Mouse (Mus musculus) intestine, postnatal 0 days (tissue): Measurements from ENCODE around the gene Surf1. TPM values are rescaled to one million over a fixed set of nuclear protein-coding genes. Genes with fewer than 3 reads are reported as not detected.

Experiments
- ATAC-seq: fragments of 200-750 bp; cut with Nextera tagmentation; 2 replicates; pipeline ENCODE4 v1.8.0; 2017; ENCODE audit warnings: mild to moderate bottlenecking, moderate TSS enrichment, moderate library complexity
- H3K27ac ChIP-seq: fragments of 300-500 bp; sonication (generic); 2 replicates; pipeline ENCODE4 v1.5.1; 2014; ENCODE audit warnings: mild to moderate bottlenecking, low read depth, low read length, moderate library complexity
- H3K27me3 ChIP-seq: fragments of 300-500 bp; sonication (generic); replicated peaks from 2 replicates; pipeline ENCODE4 v1.6.1; 2014; ENCODE audit warnings: low read length, mixed read lengths; ENCODE audit not compliant: control insufficient read depth, insufficient read depth
- H3K36me3 ChIP-seq: fragments of 300-500 bp; sonication (generic); 2 replicates; pipeline ENCODE4 v1.6.1; 2014; ENCODE audit warnings: mild to moderate bottlenecking, moderate library complexity; ENCODE audit not compliant: control insufficient read depth, insufficient read depth
- H3K4me1 ChIP-seq: fragments of 300-500 bp; sonication (generic); replicated peaks from 2 replicates; pipeline ENCODE4 v1.6.1; 2014; ENCODE audit warnings: antibody characterized with exemption, low read length, mixed read lengths; ENCODE audit not compliant: control insufficient read depth, insufficient read depth
- H3K4me2 ChIP-seq: fragments of 300-500 bp; sonication (generic); replicated peaks from 2 replicates; pipeline ENCODE4 v1.6.1; 2014; ENCODE audit warnings: low read depth, mild to moderate bottlenecking, moderate library complexity
- H3K4me3 ChIP-seq: fragments of 300-500 bp; sonication (generic); 2 replicates; pipeline ENCODE4 v1.5.1; 2014; ENCODE audit warnings: low read depth, low read length
- H3K9ac ChIP-seq: fragments of 300-500 bp; sonication (generic); 2 replicates; pipeline ENCODE4 v1.6.1; 2014; ENCODE audit warnings: mild to moderate bottlenecking, low read depth, low read length
- H3K9me3 ChIP-seq: fragments of 300-500 bp; sonication (generic); 2 replicates; pipeline ENCODE4 v1.6.1; 2016; ENCODE audit warnings: mixed run types; ENCODE audit not compliant: control insufficient read depth
- CTCF ChIP-seq: sonication (generic); IDR thresholded peaks from 2 replicates; pipeline ENCODE4 v1.5.1; 2016; ENCODE audit warnings: low read depth, mild to moderate bottlenecking, control low read depth, antibody characterized with exemption, moderate library complexity
- WGBS: fragments of 180-500 bp; shearing (Covaris S2); extraction: QIAGEN DNeasy Blood & Tissue Kit; methylation state at CpG from one replicate; pipeline ENCODE4 v1.1.7; 2014; 5-methylcytosine and 5-hydroxymethylcytosine counted together
- polyA plus RNA-seq: library from polyadenylated mRNA; unstranded; fragments of >200 nt; fragmentation: Nextera tagmentation; extraction: Ambion mirVana; gene quantifications from 2 replicates; pipeline ENCODE4 v1.2.1, GENCODE M21; 2015

Surf1 gene
- polyA plus RNA-seq, 1 experiment from 2014 or later, result 65.3 TPM

DNA sequence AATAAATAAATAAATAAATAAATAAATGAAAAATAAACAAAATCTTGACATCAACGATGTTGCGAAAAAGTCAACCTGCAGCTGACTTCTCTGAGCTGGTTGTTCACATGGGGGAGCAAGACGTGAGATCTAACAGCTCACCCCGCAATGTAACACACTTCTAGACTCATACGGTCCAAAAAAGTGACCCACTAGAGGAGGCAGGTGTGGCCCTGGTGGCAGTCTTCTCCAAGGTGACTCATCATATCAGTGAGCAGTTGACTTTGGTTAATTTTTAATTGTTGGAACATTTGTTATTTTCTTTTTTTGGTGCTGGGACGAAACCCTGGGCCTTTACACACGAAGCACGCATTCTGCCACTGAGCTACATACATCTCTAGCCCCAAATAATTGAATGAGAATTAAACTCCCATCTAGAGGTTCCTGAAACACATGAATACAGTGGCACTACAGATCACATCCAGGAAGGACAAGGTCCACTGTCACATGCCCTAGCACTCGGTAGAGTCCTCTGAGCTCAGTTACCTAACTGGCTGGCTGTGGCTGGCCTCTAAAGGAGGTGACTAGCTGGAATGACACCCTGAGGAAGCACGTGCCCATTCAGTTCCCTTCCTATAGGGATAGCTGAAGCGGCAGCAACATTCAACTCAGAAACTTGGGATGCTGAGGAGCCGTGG lies 40.6 kb upstream of the Surf1 start:
- Histone ChIP-seq H3K9me3 (no peaks in the 10 kb centered on the region), H3K9ac (no peak overlapping the region), H3K27ac (peak overlapping the region; percentile 91), H3K4me3 (no peak overlapping the region), H3K27me3 (no peaks in the 10 kb centered on the region), H3K4me1 (no peaks in the 10 kb centered on the region), H3K4me2 (no peak overlapping the region), H3K36me3 (peaks cover 83% of the 10 kb centered on the region)
- peak; percentile 98 for ATAC-seq
- WGBS, result 53% methylated on average over 12 of the region's 12 CpGs
- no peak for TF ChIP-seq CTCF

DNA sequence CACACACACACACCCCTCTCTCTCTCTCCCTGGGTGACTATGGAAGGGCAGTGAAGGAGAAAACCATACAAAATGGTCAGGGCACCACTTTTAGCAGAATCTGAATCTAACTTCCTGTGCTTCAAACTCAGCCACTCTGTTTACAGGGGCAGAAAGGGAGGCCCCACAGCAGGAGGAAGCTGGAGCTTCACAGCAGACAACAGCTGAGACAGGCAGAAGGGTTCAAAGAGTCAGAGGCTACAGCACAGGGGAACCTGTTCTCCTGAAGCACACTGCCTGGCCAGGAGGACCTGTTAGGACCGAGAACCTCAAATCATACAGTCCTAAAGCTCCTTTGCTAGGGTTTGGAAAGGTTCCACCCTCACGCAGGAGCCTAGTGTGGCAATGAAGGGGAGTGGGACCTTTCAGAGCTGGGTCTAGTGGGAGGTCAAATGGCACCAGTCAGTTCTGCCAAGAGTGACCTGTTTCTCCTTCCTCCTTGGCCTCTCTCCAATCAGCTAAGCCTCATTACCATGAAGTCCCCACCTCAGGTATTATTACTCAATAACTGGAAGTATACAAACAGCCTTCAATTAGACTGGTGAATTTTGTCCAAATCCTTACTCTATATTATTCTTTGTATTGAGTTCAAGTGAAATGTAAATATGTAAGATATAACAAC lies 38.5 kb upstream of the Surf1 start:
- no peaks in the 10 kb centered on the region for H3K27me3 ChIP-seq
- no peak overlapping the region for H3K4me3 ChIP-seq
- H3K9ac ChIP-seq, result no peak overlapping the region
- no peak for TF ChIP-seq CTCF
- ATAC-seq, result no peak
- 79% methylated on average over 2 of the region's 2 CpGs for WGBS
- no peaks in the 10 kb centered on the region for H3K9me3 ChIP-seq
- H3K4me1 ChIP-seq, result no peaks in the 10 kb centered on the region
- H3K27ac ChIP-seq, result peak overlapping the region; percentile 30; the same call in 1 of the 2 replicates
- peaks cover 78% of the 10 kb centered on the region for H3K36me3 ChIP-seq
- no peak overlapping the region for H3K4me2 ChIP-seq

DNA sequence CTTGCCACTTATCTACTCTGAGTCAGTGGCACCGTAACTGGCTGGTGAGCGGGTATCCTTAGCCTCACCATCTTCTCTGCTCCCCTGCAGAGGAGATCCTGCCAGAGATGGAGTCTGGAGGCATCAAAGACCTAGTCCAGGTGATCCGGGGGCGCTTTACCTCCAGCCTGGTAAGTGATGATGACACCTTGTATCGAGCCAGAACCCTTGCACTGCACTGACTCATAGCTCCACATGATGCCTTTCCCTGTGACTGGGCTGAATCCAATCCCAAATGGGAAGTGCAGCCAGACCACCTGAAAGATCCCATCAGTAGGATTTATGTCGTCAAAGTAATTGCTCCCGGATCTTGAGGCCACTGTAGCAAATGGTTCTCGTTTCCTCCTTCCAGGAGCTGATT lies 36.5 kb upstream of the Surf1 start:
- Histone ChIP-seq H3K4me2 (no peak overlapping the region), H3K4me1 (no peaks in the 10 kb centered on the region), H3K9me3 (no peaks in the 10 kb centered on the region), H3K4me3 (no peak overlapping the region), H3K9ac (no peak overlapping the region), H3K36me3 (peaks cover 70% of the 10 kb centered on the region), H3K27me3 (no peaks in the 10 kb centered on the region), H3K27ac (no peak overlapping the region)
- TF ChIP-seq CTCF, result no peak
- WGBS, result 85% methylated on average over 8 of the region's 8 CpGs
- ATAC-seq, result no peak

DNA sequence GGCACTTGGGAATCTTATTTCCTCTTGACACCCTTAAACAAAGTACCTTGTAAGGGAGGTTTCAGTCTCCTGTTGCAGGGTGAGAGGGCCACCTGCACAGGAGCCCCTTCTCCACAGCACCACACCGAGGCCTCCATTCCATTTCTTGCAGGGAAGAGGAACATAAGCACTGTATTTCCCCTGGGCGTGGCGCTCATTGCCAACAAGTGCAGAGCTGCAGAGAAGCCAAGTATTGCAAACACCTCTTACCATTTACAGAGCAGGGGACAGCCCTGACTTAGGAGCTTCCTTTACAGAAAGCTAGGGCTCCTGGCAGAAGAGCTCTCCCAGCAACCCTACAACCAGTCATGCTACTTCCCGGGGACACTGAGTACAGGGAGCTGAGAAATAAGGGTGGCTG lies 35.9 kb upstream of the Surf1 start:
- no peak overlapping the region for H3K9ac ChIP-seq
- no peak overlapping the region for H3K4me2 ChIP-seq
- H3K4me1 ChIP-seq, result no peaks in the 10 kb centered on the region
- no peak overlapping the region for H3K27ac ChIP-seq
- H3K4me3 ChIP-seq, result no peak overlapping the region
- no peaks in the 10 kb centered on the region for H3K27me3 ChIP-seq
- H3K36me3 ChIP-seq, result peaks cover 69% of the 10 kb centered on the region
- no peak for TF ChIP-seq CTCF
- 79% methylated on average over 4 of the region's 4 CpGs for WGBS
- no peaks in the 10 kb centered on the region for H3K9me3 ChIP-seq
- ATAC-seq, result no peak

DNA sequence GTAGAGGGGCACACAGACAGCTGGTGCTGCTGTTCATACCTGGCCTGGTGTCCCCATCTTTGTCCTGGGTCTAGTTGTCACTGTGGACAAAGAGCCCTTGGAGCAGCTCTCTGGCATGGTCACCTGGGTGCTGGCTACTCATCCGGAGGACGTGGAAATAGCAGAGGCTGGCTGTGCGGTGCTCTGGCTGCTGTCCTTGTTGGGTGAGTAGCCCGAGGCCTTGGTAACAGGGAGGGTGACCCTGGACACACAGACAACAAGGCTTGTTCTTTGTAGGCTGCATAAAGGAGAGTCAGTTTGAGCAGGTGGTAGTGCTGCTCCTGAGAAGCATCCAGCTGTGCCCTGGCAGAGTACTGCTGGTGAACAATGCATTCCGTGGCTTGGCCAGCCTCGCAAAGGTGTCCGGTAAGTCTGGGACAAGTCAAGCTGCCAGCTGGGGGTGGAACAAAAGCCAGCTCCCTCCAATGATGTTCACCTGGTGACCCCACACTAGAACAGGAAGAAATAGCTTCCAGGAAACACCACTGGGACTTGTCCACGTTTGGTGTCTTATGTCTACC lies 35.1 kb upstream of the Surf1 start:
- Histone ChIP-seq H3K27ac (no peak overlapping the region), H3K4me2 (no peak overlapping the region), H3K27me3 (no peaks in the 10 kb centered on the region), H3K4me1 (no peaks in the 10 kb centered on the region), H3K9me3 (no peaks in the 10 kb centered on the region), H3K9ac (no peak overlapping the region), H3K36me3 (peaks cover 72% of the 10 kb centered on the region), H3K4me3 (no peak overlapping the region)
- no peak for ATAC-seq
- 89% methylated on average over 8 of the region's 8 CpGs for WGBS
- TF ChIP-seq CTCF, result no peak

DNA sequence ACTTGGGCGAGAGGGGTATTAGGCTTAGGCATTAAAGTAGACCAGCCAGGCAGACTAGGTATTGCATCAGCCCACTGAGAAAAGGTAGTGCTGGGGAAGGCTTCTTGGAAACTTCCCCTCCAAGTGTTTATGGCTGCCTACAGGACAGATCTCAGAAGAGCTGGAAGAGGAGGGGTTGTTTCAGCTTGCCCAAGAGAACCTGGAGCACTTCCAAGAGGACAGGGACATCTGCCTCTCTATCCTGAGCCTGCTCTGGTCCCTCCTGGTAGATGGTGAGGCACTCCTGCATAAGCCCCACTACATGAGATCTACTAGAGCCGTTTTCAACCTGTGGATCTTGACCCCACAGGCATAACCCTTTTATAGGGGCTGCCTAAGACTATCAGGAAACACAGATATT lies 34.1 kb upstream of the Surf1 start:
- H3K27ac ChIP-seq, result no peak overlapping the region
- peaks cover 65% of the 10 kb centered on the region for H3K36me3 ChIP-seq
- ATAC-seq, result no peak
- H3K27me3 ChIP-seq, result no peaks in the 10 kb centered on the region
- H3K4me2 ChIP-seq, result no peak overlapping the region
- H3K4me1 ChIP-seq, result no peaks in the 10 kb centered on the region
- no peak overlapping the region for H3K4me3 ChIP-seq
- no peak overlapping the region for H3K9ac ChIP-seq
- no peak for TF ChIP-seq CTCF
- 87% methylated on average over 2 of the region's 2 CpGs for WGBS
- H3K9me3 ChIP-seq, result no peaks in the 10 kb centered on the region
